Mouse (Mus musculus): ENCODE data around the gene Nme2.

DNA sequence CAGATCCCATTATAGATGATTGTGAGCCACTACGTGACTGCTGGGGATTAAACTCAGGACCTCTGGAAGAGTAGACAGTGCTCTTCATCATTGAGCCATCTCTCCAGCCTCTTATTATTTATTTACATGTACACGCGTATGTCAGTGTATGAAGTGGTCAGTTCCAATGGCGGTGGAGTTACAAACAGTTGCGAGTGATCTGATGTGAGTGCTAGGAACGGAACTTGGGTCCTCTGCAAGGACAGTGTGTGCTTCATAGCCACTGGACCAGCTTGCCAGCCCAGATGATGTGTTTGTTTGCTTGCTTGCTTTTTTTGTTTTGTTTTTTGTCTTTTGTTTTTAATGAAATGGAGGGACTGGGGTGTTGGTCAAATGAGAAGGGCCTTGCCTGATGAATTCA is 13.1 kb upstream of the Nme2 start:
- TF ChIP-seq CTCF (IDR thresholded peaks at IDR 0.05; ENCODE audit: borderline replicate concordance, extremely low read depth, insufficient read depth, insufficient read length) = no peak
- TF ChIP-seq POLR2A (IDR thresholded peaks at IDR 0.05; ENCODE audit: borderline replicate concordance, extremely low read depth, insufficient read depth, insufficient read length, poor library complexity, severe bottlenecking) = no peak

Data from brain, embryonic 14.5 days (tissue).